Mouse (Mus musculus): ENCODE data around the gene Bach2. TPM values are rescaled to one million over a fixed set of nuclear protein-coding genes. Genes with fewer than 3 reads are reported as not detected.

The Bach2 gene
- polyA plus RNA-seq (2017; shearing (Covaris generic)): 95.8 TPM

DNA sequence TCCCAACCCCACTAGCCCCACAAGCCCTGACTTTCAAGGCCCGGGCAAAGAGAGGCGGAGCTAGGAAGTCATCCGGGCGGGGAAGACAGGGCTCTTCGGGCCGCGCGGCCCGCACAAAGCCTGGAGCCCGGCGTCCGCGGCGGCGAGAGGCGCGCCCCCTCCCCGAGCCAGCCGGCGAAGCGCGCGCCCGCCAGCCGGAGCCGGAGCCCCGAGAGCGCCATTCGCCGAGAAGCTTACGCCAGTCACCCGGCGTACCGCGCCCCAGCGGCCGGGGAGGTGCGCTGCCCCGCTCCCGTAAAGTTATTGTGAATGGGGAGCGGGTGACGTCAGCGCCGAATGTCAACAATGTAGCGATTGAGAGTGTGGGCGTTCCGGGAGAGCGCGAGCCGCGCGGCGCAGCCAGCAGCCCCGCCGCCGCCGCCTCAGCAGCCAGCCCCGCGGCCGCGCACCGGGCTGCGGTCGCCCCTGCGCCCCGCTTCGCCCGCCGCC lies at the start of gene Bach2:
Gene Bach2 (plus strand): TSS at position 439 of the 489 bp plus-strand sequence.

GRCm38 (mm10) chr4:32602660-32603059 lies 364.1 kb downstream of the Bach2 start, which contains the start of gene Gja10:
Gene Gja10 (minus strand): TSS chr4:32602760.

GRCm38 (mm10) chr4:32615034-32615881 lies 376.7 kb downstream of the Bach2 start, which contains the start of gene Casp8ap2:
Gene Casp8ap2 (plus strand): TSS chr4:32615451.

